Mouse (Mus musculus) brain, embryonic 14.5 days (tissue): ENCODE data around the gene Olfr643.

ENCODE experiments used
- CTCF ChIP-seq: fragments of 200-500 bp; IDR thresholded peaks from 2 replicates; pipeline ENCODE4 v1.5.1; 2012; ENCODE audit warnings: inconsistent platforms, mild to moderate bottlenecking, moderate library complexity, borderline replicate concordance; ENCODE audit not compliant: insufficient read depth, insufficient read length; ENCODE audit errors: extremely low read depth
- POLR2A ChIP-seq: fragments of 200-500 bp; IDR thresholded peaks from 2 replicates; pipeline ENCODE4 v1.6.1; 2012; ENCODE audit warnings: mild to moderate bottlenecking, inconsistent platforms, borderline replicate concordance; ENCODE audit not compliant: poor library complexity, insufficient read depth, insufficient read length, severe bottlenecking; ENCODE audit errors: extremely low read depth

GRCm38 (mm10) chr7:104061345-104061744 lies 75.9 kb downstream of the Olfr643 start, which contains the start of gene 4930516K23Rik:
- TF ChIP-seq CTCF (no peak), POLR2A (no peak)
